Mouse (Mus musculus): Measurements from ENCODE around the gene 1700025C18Rik.
A peak's percentile ranks its signal among the peaks of the same experiment; 100 is the strongest.

1700025C18Rik gene

DNA sequence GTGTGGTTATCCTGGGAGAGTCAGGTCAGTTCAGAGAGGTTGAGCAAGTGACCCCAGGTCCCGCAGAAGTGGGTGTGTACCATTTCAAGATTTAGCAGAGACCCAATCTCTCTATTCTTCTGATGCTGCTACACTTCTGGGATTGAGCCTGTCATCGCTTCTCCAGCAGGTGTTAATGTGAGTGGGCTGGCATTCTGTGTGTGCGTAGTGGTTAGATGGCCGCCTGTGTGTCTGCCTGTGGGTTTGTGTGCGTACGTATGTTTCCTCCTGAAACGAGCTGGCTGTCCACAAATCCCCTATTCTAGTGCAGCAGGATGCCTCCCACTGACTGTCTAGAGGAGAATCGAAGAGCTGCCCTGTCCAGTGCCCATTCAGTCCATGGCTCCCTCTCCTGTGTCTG, 12.5 kb downstream of the 1700025C18Rik start:
- DNase-seq (ENCODE audit: low spot score in 2 of 2) = no peak

DNA sequence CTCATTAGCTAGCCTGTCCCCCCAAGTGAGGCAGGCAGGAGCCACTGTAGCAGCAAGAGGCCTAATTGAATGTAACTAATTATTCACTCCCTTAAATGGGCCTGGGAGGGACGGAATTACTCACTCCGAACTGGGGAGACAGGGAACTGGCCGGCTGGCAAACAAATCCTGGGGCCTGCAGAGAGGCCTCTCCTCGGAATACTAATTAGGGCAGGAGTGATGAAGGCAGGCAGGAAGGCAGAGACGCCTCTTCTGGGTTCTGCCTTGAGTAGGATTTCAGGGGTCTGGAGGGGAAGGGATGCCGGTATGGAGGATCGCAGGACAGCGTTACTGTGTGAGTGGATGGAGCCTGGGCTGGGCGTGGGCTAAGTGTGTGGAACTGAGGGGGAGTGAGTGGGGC, 13.5 kb downstream of the 1700025C18Rik start:
- DNase-seq (ENCODE audit: low spot score in 2 of 2) = peak in 1 of 2 experiments; percentile 46

DNA sequence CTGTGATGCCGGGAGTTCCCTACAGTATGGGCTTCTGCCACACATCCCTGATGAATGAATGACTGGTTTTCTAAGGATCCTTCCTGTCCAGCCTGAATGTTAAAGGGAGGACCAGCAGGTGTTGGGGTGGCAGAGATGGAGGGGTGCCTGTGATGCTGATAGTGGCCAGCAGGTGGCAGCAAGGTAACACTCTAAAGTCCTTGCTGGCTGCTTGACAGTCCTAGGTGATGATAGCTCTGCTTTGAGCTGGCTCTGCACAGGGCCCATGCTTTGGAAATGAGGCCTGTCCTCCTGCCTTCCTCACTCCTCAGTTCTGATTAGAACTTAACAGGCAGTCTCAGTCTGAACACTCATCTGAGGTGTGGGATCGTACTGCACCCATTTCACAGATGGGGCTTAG, 15.6 kb downstream of the 1700025C18Rik start:
- peak; percentile 85 to 88 for DNase-seq (ENCODE audit: low spot score in 2 of 2)

DNA sequence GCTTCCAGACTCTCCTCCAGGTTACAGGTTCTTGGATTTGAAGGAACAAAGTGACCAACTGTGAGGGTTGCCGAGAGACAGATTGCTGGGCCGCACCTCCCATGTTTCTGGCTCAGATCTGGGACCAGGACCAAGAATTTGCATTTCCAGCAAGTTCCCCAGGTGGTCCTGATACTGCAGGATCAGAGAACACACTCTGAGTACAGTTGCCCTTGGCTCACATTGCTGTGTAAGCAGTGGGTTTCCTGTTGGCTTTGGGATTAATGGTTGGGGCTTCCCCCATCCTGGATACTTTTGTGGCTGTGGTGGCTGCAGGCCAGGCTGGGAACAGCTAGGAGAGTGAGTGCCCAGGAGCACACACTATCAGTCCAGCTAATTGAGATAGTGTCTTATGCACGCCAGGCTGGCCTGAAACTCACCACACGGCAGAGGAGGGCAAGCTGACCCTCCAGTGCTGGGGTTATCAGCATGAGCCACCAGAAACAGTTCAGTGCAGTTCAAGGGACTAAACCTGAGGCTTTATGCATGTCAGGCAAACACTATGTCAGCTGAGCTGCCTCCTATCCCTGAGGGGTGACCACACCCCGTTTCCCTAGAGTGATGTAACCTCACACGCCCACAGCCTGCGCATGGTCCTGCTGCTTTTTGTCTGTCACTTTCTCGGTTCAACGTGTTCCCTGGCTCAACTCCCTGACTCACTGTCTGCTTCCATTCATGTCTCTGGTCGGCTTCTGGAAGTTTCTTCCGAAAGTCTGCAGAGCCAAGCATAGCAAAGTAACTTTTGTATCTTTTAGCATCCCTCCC, 16.3 kb downstream of the 1700025C18Rik start:
- DNase-seq (ENCODE audit: low spot score in 2 of 2) = peak in 1 of 2 experiments; percentile 58

DNA sequence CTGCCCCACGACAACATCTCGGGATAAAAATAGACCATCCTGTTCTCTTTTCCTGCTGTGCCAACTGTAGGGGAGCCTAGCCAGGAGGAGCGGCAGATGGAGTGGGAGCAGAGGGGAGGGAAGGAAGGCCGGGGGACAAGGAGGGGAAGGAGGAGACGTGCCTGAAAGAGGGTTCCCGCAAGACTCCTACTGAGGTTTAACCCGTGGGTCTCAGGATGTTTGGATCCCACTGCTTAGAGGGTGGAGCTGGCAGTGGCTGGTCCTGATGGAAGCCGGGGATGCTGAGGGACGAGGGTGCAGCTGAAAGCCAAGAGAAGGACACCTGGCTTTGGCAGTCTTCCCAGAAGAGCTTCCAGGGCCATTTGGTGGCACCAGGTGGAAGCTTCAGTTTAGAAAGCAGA, 17.2 kb downstream of the 1700025C18Rik start:
- peak; percentile 65 to 67 for DNase-seq (ENCODE audit: low spot score in 2 of 2)

DNA sequence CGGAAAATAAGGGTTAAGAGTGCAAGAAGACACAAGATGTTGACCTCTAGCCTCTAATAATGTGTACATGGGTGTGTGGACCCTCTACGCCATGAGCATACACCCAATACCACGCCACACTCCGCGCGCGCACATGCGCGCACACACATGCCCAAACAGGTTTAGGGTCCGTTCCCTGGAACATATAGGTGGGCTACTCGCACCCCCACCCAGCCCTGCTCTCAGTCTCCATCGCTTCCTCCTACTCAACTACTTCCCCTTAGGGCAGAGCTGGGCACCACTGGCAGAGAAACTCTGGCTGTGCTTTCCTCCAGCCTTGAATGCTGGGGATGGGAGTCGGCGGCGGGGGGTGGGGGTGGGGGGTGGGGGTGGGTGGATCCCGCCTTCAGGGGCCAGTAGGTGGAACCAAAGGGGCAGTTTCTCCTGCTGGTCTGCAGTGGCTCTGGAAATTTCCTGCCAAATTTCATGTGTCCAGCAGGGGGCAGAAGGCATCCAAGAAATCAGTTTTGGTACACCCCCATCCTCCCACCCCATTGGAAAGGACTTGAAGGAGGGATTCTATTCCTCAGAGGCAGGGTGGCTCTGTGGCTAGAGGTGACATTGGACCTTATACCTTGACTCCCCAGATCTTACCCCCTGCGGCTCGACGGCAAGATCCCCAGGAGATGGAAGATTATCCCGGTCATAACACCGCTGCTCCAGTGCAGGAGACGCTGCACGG, 20.3 kb downstream of the 1700025C18Rik start:
- DNase-seq (ENCODE audit: low spot score in 2 of 2) = peak; percentile 79 to 85

DNA sequence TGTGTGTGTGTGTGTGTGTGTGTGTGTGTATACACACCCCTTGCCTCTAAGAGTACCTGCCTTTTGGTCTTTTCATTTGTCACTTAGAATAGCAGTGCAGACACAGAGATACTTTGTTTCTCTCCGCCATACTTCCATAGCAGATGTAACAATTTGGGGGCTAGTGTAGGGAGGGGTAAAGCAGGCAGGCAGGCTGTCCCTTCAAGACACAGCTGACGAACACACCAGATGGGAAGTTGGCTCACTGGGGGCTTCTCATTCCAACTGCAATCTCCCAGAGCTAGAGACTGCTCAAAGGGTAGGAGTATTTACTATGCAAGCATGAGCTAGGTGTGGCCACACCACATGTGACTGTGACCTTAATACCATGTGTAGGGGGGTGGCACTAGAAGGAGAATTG, 21.7 kb downstream of the 1700025C18Rik start:
- DNase-seq (ENCODE audit: low spot score in 2 of 2) = peak; percentile 62 to 83

DNA sequence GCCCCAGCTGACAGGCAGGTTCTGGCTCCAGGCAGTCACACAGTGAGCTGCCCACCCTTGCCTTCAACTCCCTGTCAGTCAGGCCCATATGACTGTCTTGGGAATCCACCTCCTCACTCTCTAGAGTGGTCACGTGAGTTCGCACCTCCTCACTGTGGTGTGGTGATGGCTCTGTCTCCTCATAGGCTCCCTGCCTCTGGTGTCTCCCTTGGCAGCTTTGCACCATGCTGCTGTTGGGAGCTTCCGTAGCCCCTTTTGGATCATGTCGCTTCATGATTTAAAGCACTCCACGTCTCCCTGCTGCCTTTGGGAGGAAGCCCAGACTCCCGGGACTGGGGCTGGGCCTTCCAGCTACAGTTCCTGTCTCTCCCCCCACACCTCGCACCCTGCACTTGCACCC, 26.1 kb downstream of the 1700025C18Rik start:
- DNase-seq (ENCODE audit: low spot score in 2 of 2) = peak; percentile 71 to 87

DNA sequence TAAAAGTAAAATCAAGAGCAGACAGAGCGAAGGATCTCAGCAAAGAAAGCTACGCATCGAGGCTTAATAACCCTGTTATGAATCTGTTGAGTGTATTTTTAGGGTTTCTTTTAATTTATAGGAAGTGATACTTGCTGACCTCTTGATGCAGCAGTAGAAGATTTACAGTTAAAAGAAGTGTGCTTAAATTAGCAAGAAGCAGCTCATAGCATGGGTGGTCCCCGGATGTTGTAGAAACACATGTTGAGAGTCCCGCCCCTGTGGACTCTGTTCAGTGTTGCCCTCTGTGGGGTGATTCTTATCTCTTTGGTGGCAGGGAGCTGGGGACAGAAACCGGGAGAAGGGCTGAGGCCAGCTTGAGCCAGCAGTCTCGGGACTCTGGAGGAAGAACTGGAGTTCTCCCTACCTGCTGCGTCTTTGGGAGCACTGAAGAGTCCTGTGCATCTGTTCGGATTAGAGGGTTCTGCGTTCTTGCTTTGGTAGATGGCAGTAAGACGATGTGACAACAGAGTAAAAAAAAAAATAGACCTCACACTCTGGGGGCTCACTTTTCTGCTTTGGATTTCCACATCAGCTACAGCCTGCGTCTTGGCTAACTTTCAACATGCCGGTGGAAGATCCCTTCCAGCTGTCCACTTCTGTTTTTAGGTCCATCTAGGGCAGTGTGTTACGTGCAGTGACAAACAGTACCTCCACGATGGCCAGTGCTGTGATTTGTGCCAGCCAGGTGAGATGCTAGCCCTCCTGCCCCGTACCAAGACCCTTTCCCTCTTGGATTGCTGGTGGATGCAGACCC, 28.7 kb downstream of the 1700025C18Rik start:
- no peak for DNase-seq (ENCODE audit: low spot score in 2 of 2)

DNA sequence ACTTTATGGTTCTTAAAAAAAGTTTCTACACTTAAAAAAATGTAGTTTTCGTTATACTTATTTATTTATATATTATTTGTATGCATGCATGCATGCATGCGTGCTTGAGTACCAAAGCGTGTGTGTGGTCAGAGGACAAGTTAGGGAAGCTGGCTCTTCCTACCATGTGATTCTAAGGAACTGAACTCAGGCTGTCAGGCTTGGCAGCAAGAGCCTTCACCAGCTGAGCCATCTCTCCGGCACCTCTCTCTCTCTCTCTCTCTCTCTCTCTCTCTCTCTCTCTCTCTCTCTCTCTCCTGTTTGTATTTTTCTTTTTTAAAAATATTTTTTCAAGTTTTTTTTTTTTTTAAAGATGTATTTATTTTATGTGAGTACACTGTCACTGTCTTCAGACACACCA, 30.6 kb downstream of the 1700025C18Rik start:
- DNase-seq (ENCODE audit: low spot score in 2 of 2) = no peak

DNA sequence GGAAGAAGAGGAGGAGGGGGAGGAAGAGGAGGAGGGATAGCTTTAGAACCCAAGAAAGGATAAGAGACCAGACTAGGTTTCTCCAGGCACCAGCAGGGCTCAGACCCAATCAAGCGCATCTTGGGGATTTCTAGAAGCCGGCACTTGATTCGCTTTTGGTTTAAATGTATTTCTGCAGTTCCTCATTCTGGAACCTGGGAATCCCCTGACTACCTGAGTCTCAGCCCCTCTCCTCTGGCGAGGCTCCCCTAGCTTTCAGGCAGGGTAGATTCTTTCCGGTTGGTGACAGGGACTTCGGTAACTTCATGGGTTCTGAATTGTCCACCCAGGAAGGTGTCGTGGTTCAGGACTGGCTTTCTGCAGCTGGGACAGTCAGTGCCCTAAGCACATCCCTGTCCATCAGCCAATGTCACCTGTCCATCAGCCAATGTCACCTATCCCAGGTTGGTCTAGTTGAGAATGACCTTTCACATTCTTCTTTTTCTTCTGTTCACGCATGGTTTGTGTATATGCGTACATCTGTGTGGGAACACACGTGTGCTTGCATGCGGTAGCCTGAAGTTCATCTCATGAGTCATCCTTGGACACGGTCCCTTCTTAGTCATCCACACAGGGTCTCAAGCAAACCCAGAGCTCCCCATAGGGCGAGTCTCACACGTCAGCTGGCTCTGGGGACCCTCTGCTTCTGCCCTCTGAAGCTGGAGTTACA, 34.0 kb downstream of the 1700025C18Rik start:
- no peak for DNase-seq (ENCODE audit: low spot score in 2 of 2)

DNA sequence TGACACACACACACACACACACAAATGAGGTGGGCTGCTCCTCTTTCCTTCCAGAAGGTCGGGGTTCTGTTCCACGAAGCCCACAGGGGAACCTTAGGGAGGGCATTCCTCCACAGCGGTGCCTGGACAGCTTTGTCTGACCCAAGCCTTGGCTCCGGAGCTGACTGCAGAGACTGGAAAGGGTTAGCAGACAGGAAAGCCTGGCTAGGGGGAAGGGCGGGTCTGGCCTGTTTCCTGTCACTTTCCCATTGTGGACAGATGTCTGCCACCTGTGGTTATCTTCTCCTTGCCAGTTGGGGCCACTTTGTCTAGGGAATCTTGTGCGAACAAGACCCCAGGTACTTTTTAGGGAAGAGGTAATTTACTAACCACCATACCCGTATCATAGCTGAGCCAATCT, 34.6 kb downstream of the 1700025C18Rik start:
- DNase-seq (ENCODE audit: low spot score in 2 of 2) = no peak

DNA sequence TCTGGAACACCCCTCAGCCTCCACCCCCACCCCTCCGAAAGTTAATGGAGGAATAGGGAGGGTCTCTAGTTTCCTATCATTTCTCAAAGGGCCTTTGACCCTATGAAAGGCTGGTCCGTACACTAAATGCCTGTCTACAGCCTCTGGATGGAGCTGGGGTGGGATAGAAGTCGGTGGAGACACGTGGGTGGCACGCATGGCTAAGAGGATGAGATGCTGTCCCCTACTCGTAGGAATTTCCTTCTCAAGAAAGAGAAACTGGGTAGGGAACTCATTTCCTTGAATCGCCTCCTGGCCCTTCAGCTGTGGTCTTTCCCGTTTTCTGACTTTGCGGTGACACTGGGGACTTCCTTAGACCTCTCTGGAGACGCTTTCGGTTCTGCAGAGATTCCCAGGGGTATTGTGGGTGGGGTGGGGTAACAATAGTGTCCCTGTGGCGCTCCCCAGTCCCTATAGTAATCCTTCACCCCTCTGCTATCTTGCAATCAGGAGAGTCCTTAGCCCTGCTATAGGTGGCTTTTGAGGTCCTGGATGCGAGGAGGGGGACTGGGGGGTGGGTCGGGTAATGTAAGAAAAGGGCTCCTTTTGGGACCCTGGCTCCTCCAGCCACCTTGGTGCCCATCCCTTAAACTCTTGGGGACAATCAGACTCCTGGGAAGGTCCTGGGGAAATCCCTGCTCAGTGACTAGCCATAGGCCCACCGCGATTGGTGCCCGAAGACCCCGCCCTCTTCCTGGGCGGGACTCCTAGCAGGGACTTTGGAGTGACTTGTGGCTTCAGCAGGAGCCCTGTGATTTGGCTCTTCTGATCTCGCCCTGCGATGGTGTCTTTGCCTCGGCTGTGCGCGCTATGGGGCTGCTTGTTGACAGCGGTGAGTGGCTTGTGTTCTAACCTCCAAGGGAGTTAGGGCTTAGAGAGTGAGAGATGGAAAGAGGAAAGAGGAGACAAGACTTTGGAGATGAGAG, 35.4 kb downstream of the 1700025C18Rik start, which contains the start of gene Cd40:
TSS of gene Cd40 (plus strand) at position 740 of the 965 bp plus-strand sequence.
- DNase-seq (ENCODE audit: low spot score in 2 of 2) = no peak

DNA sequence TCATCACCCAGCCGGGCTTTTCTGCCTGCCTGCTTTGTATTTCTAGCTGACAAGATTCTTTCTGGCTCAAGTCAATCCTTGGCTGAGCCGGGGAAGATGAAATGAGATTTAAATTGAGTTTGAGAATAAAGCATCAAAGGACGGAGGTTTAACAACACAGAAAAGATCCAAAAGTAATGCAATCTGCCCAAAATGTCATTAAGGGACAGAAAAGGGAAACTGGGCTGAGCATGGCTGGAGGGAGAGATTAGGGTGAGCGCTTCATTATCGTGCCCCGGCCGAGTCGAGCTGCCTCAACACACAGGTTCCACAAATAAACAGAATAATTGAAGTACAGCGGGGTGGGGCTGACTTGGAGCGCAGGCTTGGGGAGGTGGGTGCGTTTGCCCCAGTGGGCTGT, 39.0 kb downstream of the 1700025C18Rik start:
- DNase-seq (ENCODE audit: low spot score in 2 of 2) = no peak

DNA sequence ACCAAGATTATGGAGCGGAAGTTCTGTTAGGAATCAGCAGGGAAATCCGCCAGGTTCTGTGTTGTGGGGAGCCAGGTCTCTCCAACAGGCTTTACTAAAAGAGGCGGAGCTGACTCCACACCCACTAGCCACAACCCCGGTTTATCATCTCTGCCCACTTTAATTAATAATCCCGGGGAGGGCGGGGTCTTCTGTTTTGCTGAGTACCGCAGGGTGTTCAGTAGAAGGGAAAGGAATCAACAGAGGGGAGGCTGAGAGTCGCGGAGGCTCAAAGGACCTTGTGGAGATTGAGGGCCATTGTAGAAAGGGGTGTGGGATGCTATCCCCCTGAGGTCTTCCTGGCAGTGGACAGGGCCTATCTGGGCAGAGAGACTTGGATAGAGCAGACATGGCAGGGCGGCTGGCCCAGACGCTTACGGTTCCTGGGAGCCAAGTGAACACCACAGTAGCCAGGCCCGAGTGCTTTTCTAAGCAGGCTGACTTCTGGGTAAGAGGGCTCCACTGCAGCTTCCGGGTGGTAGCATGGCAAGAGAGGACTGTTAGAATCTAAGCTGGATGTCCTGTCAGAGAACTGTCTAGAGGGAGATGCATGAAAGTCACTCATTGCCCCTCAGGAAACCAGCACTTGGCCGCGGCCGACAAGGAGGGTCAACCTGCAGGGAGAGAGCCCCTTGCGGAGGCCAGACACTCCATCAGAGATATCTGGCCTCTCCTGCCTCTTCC, 39.6 kb downstream of the 1700025C18Rik start:
- no peak for DNase-seq (ENCODE audit: low spot score in 2 of 2)

DNA sequence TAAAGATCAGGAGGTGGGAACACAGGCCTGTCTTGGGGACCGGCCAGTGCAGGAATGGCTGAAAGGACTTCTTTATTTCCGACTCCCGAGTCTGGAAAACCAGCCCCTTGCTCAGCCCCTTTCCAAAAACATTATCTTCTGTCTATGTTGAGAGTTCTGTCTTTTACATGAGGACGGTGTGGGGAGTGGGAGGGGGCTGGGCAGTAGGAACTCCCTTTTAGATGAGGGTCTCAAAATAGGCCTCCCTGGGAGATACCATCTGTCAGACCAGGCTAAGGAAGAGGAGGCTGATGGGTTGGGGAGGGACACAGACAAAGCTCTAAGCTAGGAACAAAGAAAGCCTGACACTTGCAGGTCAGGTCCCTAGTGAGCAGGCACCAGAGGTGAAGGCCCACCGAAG, 41.5 kb downstream of the 1700025C18Rik start:
- peak; percentile 58 to 75 for DNase-seq (ENCODE audit: low spot score in 2 of 2)

DNA sequence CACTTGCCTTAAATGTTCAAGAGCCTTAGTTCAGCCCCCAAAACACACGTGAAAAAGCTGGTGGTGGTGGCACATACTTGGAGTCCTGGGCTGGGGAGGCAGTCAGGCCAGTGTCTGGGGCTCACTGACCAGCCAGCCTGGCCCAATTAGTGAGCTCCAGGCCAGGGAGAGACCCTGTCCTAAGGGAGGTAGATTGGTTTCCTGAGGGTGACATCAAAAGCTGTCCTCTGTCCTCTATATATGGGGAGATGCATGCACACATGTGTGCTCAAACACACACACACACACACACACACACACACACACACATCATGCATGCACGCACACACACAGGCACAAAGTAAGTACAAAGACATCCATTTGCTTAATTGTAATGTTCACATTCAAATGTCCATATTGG, 46.8 kb downstream of the 1700025C18Rik start:
- no peak for DNase-seq (ENCODE audit: low spot score in 2 of 2)

DNA sequence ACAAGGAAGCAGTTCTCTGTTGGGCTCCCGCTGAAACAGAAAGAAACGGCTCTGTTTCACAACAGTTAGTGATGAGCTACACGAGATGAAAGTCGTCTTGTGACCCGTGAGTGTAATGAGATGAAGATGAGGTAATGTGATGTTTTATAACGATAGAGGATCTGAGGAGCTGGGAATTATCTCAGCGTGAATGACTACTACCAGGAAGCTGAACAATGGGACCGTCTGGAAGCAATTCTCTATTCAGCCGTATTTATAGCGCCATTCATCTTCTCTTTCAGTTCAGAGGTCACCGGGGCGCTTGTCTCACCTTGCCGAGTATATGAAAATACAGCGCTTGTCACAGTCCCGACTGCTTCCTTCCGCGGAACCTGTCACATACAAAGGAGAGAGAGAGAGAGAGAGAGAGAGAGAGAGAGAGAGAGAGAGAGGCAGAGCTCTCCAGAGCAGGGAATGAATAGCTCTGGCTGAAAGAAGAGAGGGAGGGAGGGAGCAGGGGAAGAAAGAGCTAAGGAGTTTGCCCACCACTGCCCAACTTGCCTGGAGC, 47.4 kb downstream of the 1700025C18Rik start:
- no peak for DNase-seq (ENCODE audit: low spot score in 2 of 2)

DNA sequence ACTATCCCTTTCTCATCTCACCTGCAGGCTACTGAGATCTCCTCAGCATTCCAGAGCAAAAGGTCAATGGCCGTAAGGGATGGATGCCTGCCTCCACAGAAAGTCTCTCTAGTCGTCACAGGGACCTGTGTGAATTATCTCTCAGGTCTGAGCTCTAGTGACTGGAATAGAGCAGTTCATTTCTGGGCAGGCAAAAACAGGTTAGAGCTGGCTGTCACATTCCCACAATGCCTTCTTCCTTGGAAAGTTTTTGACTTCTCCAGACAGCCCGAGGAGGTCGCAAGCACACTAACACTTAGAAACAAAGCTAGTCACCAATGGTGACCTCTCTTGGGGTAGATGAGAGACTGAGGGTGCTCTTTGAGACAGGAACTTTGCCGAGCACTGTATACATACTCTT, 48.4 kb downstream of the 1700025C18Rik start:
- DNase-seq (ENCODE audit: low spot score in 2 of 2) = no peak
